Mouse (Mus musculus) T-cell, adult 2 months (primary cell): ENCODE results near the gene Maz.

Source experiments
- DNase-seq: peaks from one replicate; pipeline ENCODE4 v3.0.0; 2022; ENCODE audit warnings: low spot score

The Maz gene

GRCm38 (mm10) chr7:127020901-127021562 is 5.8 kb downstream of the Maz start, which contains the start of the genes Gm42742 and Prrt2:
Gm42742 (minus strand) TSS chr7:127021097.
Prrt2 (minus strand) TSS chr7:127021211.
- DNase-seq, result peak; percentile 52

GRCm38 (mm10) chr7:127020491-127020890 is 6.3 kb downstream of the Maz start:
- no peak for DNase-seq

GRCm38 (mm10) chr7:127020031-127020430 is 6.8 kb downstream of the Maz start:
- no peak for DNase-seq

- DNase-seq, result no peak
Observed at GRCm38 (mm10) chr7:127019306-127019960, 7.4 kb downstream of the Maz start.

GRCm38 (mm10) chr7:127018416-127019305 is 8.2 kb downstream of the Maz start:
- no peak for DNase-seq

- no peak for DNase-seq
Observed at GRCm38 (mm10) chr7:127017950-127018345, 8.9 kb downstream of the Maz start.

GRCm38 (mm10) chr7:127016971-127017949 is 9.6 kb downstream of the Maz start, which contains the start of gene Pagr1a:
Pagr1a (minus strand) TSS chr7:127017352.
- peak; percentile 97 for DNase-seq

GRCm38 (mm10) chr7:127016486-127016938 is 10.3 kb downstream of the Maz start:
- DNase-seq, result no peak

- DNase-seq, result no peak
Observed at GRCm38 (mm10) chr7:127016481-127016485, 10.6 kb downstream of the Maz start, which contains the start of gene Pagr1b. Pagr1b (minus strand) TSS chr7:127016484.

GRCm38 (mm10) chr7:127016081-127016480 is 10.8 kb downstream of the Maz start:
- no peak for DNase-seq

- DNase-seq, result no peak
Observed at GRCm38 (mm10) chr7:127014993-127015392, 11.8 kb downstream of the Maz start.

- DNase-seq, result peak; percentile 76
Observed at GRCm38 (mm10) chr7:127014320-127014719, 12.5 kb downstream of the Maz start, which contains the start of gene Mvp. Mvp (minus strand) TSS chr7:127014621.

GRCm38 (mm10) chr7:127013385-127013784 is 13.5 kb downstream of the Maz start:
- DNase-seq, result no peak

GRCm38 (mm10) chr7:127012845-127013244 is 14.0 kb downstream of the Maz start:
- DNase-seq, result no peak

- DNase-seq, result no peak
Observed at GRCm38 (mm10) chr7:127012374-127012773, 14.5 kb downstream of the Maz start.

GRCm38 (mm10) chr7:127011717-127012116 is 15.1 kb downstream of the Maz start:
- no peak for DNase-seq

GRCm38 (mm10) chr7:127011051-127011450 is 15.8 kb downstream of the Maz start:
- DNase-seq, result no peak

GRCm38 (mm10) chr7:127009307-127010085 is 17.3 kb downstream of the Maz start:
- no peak for DNase-seq

GRCm38 (mm10) chr7:127008239-127009019 is 18.4 kb downstream of the Maz start:
- DNase-seq, result no peak

GRCm38 (mm10) chr7:127007313-127008024 is 19.4 kb downstream of the Maz start:
- DNase-seq, result no peak
